Mouse (Mus musculus): Measurements from ENCODE around the gene Hoxa4. TPM values are rescaled to one million over a fixed set of nuclear protein-coding genes. Genes with fewer than 3 reads are reported as not detected.

Hoxa4 gene
- polyA plus RNA-seq, 1 experiment from 2014 or later: not detected

DNA sequence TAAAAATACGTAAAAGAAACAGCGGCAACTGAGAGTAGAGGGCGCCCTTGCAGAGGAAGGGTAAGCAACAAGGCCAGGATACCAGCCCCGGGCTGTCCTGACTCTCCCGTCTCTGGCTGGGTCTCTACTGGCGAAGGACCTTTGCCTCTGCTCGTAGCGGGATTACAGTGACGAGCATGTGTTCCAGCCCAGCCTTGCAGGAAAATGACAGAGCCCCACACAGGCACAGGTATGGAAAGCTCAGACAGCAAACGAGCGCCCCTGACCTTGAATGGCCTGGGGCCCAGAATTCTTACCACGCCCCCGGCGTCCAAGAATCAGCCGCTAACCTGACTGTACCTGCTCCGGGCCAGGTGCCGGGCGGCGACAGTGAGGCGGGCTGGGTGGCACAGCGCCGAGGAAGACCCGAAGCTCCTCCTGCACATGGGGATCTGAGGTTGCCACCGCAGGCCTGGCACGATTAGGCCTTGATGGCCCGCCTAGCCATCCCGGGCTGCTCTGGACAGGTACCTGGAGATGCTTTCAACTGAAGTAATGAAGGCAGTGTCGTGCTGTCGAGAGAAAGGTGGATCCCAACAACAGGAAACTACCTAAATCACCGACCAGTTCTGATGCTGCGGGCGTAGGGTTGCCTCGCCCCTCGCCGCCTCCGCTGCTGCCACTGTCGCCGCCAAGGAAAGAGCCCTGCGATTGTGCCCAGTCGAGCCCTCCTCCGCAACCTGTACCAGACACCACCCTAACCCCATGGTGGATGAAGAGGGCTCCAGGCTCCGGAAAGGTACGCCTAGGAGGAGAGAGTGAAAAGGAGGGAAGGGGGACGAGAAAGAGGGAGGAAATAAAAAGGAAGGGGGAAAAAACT lies 38.2 kb upstream of the Hoxa4 start:
- no peak overlapping the region for H3K27ac ChIP-seq (ENCODE audit: low read length)
- no peaks in the 10 kb centered on the region for H3K9me3 ChIP-seq (replicated peaks; ENCODE audit: control insufficient read depth, low read length, poor library complexity, severe bottlenecking)
- ATAC-seq: no peak
- H3K9ac ChIP-seq (ENCODE audit: low read depth, low read length): no peak overlapping the region
- H3K4me1 ChIP-seq (ENCODE audit: control insufficient read depth, insufficient read depth, low read length): no peaks in the 10 kb centered on the region
- whole genome bisulfite sequencing: 2% methylated on average over 42 of the region's 44 CpGs
- H3K27me3 ChIP-seq (ENCODE audit: control insufficient read depth, insufficient read depth, low read depth, low read length): peaks cover 80% of the 10 kb centered on the region
- no peaks in the 10 kb centered on the region for H3K36me3 ChIP-seq (ENCODE audit: control insufficient read depth, insufficient read depth, low read length)
- H3K4me2 ChIP-seq (ENCODE audit: low read length): no peak overlapping the region
- no peak overlapping the region for H3K4me3 ChIP-seq (ENCODE audit: low read depth, low read length)

DNA sequence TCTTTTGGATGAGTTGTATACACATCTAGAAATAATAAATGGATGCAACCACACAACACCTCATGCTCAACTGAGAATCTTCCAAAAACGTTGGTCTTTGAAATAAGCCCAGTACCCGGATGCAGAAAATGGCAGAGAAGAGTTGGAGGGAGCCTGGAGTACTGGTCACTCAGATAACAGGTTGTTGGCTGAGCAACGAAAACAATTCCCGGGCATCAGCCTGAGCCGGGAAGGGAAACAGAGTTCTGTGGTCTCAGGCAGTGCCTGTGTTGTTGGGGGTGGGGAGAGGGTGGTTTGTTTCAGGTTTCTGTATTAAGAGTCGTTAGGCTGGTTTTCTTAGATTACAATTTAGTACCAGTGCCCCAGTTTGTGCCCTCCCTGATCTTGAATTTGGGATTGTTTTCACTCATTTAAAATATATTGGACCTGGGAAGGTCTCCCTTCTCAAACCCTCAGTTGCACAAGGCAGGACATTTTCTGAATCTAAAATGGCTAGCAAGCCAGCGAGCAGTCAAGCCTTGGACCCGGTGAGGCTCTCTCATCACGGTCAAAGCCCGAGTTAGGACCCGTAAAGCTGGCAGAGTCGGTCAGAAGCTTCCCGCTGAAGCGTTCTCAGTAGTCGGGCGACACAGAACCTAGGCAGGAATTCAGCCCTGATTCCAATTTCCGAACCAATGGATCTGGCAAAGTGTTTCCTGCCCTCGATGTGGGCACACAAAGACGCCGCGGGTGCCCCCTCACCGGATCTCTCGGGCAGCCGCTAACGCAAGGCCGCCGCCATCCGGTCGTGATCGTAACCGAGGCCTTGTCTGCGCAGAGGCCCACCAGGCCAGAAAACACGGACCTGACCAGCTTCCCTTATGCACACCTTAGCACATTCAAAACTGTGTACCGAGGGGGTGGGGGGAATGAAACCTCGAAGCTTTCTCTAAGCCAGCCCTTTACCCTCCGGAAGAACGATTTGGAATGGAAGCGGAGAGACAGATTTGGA lies 37.2 kb upstream of the Hoxa4 start:
- no peak overlapping the region for H3K27ac ChIP-seq (ENCODE audit: low read length)
- H3K9ac ChIP-seq (ENCODE audit: low read depth, low read length): no peak overlapping the region
- ATAC-seq: no peak
- H3K36me3 ChIP-seq (ENCODE audit: control insufficient read depth, insufficient read depth, low read length): no peaks in the 10 kb centered on the region
- 2% methylated on average over 38 of the region's 38 CpGs for WGBS
- no peak overlapping the region for H3K4me2 ChIP-seq (ENCODE audit: low read length)
- no peaks in the 10 kb centered on the region for H3K4me1 ChIP-seq (ENCODE audit: control insufficient read depth, insufficient read depth, low read length)
- H3K27me3 ChIP-seq (ENCODE audit: control insufficient read depth, insufficient read depth, low read depth, low read length): peaks cover 80% of the 10 kb centered on the region
- no peaks in the 10 kb centered on the region for H3K9me3 ChIP-seq (replicated peaks; ENCODE audit: control insufficient read depth, low read length, poor library complexity, severe bottlenecking)
- no peak overlapping the region for H3K4me3 ChIP-seq (ENCODE audit: low read depth, low read length)

- H3K36me3 ChIP-seq (ENCODE audit: control insufficient read depth, insufficient read depth, low read length): no peaks in the 10 kb centered on the region
- no peak overlapping the region for H3K4me2 ChIP-seq (ENCODE audit: low read length)
- 2% methylated on average over 11 of the region's 11 CpGs for WGBS
- no peak overlapping the region for H3K9ac ChIP-seq (ENCODE audit: low read depth, low read length)
- no peak for ATAC-seq
- no peak overlapping the region for H3K27ac ChIP-seq (ENCODE audit: low read length)
- no peak overlapping the region for H3K4me3 ChIP-seq (ENCODE audit: low read depth, low read length)
- peaks cover 84% of the 10 kb centered on the region for H3K27me3 ChIP-seq (ENCODE audit: control insufficient read depth, insufficient read depth, low read depth, low read length)
- no peaks in the 10 kb centered on the region for H3K4me1 ChIP-seq (ENCODE audit: control insufficient read depth, insufficient read depth, low read length)
- no peaks in the 10 kb centered on the region for H3K9me3 ChIP-seq (replicated peaks; ENCODE audit: control insufficient read depth, low read length, poor library complexity, severe bottlenecking)
Observed at GRCm38 (mm10) chr6:52227470-52228222, 36.1 kb upstream of the Hoxa4 start.

- no peak overlapping the region for H3K4me3 ChIP-seq (ENCODE audit: low read depth, low read length)
- no peaks in the 10 kb centered on the region for H3K9me3 ChIP-seq (replicated peaks; ENCODE audit: control insufficient read depth, low read length, poor library complexity, severe bottlenecking)
- H3K4me1 ChIP-seq (ENCODE audit: control insufficient read depth, insufficient read depth, low read length): no peaks in the 10 kb centered on the region
- peaks cover 84% of the 10 kb centered on the region for H3K27me3 ChIP-seq (ENCODE audit: control insufficient read depth, insufficient read depth, low read depth, low read length)
- WGBS: 2% methylated on average over 26 of the region's 26 CpGs
- H3K36me3 ChIP-seq (ENCODE audit: control insufficient read depth, insufficient read depth, low read length): no peaks in the 10 kb centered on the region
- no peak overlapping the region for H3K4me2 ChIP-seq (ENCODE audit: low read length)
- H3K9ac ChIP-seq (ENCODE audit: low read depth, low read length): no peak overlapping the region
- ATAC-seq: no peak
- H3K27ac ChIP-seq (ENCODE audit: low read length): no peak overlapping the region
Observed at GRCm38 (mm10) chr6:52226569-52227257, 35.2 kb upstream of the Hoxa4 start.

GRCm38 (mm10) chr6:52225612-52226568 lies 34.3 kb upstream of the Hoxa4 start:
- no peaks in the 10 kb centered on the region for H3K9me3 ChIP-seq (replicated peaks; ENCODE audit: control insufficient read depth, low read length, poor library complexity, severe bottlenecking)
- WGBS: 3% methylated on average over 69 of the region's 69 CpGs
- peaks cover 3% of the 10 kb centered on the region; the same call in 1 of the 2 replicates for H3K4me1 ChIP-seq (ENCODE audit: control insufficient read depth, insufficient read depth, low read length)
- H3K27me3 ChIP-seq (ENCODE audit: control insufficient read depth, insufficient read depth, low read depth, low read length): peaks cover 84% of the 10 kb centered on the region
- no peaks in the 10 kb centered on the region for H3K36me3 ChIP-seq (ENCODE audit: control insufficient read depth, insufficient read depth, low read length)
- H3K9ac ChIP-seq (ENCODE audit: low read depth, low read length): no peak overlapping the region
- ATAC-seq: no peak
- no peak overlapping the region for H3K4me2 ChIP-seq (ENCODE audit: low read length)
- H3K27ac ChIP-seq (ENCODE audit: low read length): no peak overlapping the region
- no peak overlapping the region for H3K4me3 ChIP-seq (ENCODE audit: low read depth, low read length)

- no peak for ATAC-seq
- Histone ChIP-seq H3K9ac (ENCODE audit: low read depth, low read length) (no peak overlapping the region), H3K4me1 (ENCODE audit: control insufficient read depth, insufficient read depth, low read length) (peaks cover 3% of the 10 kb centered on the region; the same call in 1 of the 2 replicates), H3K27ac (ENCODE audit: low read length) (no peak overlapping the region), H3K9me3 (replicated peaks; ENCODE audit: control insufficient read depth, low read length, poor library complexity, severe bottlenecking) (no peaks in the 10 kb centered on the region), H3K4me3 (ENCODE audit: low read depth, low read length) (no peak overlapping the region), H3K27me3 (ENCODE audit: control insufficient read depth, insufficient read depth, low read depth, low read length) (peaks cover 87% of the 10 kb centered on the region), H3K4me2 (ENCODE audit: low read length) (no peak overlapping the region), H3K36me3 (ENCODE audit: control insufficient read depth, insufficient read depth, low read length) (no peaks in the 10 kb centered on the region)
- 2% methylated on average over 36 of the region's 36 CpGs for WGBS
Observed at GRCm38 (mm10) chr6:52224895-52225611, 33.5 kb upstream of the Hoxa4 start.

DNA sequence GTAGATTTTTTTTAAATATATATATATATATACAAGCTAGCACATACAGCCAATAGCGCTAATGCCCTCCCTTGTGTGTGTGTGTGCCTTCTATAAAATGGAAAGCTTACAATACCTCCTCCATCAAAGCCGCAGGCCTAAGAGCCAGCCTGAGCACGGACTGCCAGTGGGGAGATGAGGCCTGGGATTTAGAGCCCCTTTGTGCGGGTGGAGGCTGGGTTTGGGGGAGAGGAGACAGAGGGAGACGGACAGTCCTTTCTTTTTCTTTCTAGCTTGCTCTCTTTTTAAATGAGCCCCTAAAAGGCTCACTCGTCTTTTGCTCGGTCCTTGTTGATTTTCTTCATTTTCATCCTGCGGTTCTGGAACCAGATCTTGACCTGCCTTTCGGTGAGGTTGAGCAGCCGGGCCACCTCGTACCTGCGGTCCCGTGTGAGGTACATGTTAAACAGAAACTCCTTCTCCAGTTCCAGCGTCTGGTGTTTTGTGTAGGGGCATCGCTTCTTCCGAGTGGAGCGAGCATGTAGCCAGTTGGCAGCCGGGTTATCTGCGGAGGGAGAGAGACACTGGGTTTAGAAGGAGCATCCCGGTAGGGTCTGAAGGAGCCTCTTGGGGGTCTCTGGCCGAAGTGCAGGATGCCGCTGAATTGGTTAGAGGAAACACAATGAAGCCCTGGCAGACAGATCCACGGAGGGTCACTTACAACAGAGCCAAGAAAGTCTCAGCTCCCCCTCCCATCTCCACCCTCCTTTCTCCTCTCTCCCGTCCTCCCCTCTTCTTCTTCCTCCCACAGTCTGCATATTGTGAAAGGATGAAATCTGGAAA lies 32.6 kb upstream of the Hoxa4 start:
- Histone ChIP-seq H3K4me1 (ENCODE audit: control insufficient read depth, insufficient read depth, low read length) (peaks cover 3% of the 10 kb centered on the region; the same call in 1 of the 2 replicates), H3K27ac (ENCODE audit: low read length) (no peak overlapping the region), H3K36me3 (ENCODE audit: control insufficient read depth, insufficient read depth, low read length) (no peaks in the 10 kb centered on the region), H3K4me2 (ENCODE audit: low read length) (no peak overlapping the region), H3K27me3 (ENCODE audit: control insufficient read depth, insufficient read depth, low read depth, low read length) (peaks cover 89% of the 10 kb centered on the region), H3K9ac (ENCODE audit: low read depth, low read length) (no peak overlapping the region), H3K4me3 (ENCODE audit: low read depth, low read length) (no peak overlapping the region), H3K9me3 (replicated peaks; ENCODE audit: control insufficient read depth, low read length, poor library complexity, severe bottlenecking) (no peaks in the 10 kb centered on the region)
- WGBS: 2% methylated on average over 24 of the region's 24 CpGs
- no peak for ATAC-seq

All from midbrain, embryonic 16.5 days (tissue).